ENCODE assay signal across 24 mouse cellular contexts in the genomic region with DNA sequence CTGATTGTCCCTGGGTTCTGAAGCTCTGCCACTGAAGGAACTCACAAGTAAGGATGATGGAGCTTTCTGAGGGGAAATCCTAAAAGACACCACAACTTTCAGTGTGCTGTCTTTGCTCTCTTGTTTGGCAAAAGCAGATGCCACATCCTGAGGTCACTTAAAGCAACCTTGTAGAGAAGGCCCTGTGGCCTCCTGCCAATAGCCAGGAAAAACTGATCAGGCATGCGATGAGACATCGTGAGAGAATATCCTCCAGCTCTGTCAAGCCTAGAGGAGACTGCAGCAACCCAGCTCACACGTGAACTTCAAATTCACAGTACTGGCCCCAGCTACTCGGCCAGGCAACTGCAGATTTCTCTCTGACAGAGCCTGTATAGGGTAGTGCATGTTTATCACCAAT.
DNase-seq lines count a peak whose midpoint lies in the region; ATAC-seq and TF ChIP-seq lines count a peak whose summit lies in the region.
"Had no signal": no experiment of that assay in that cellular context is flagged by ENCODE, and none has a peak within 500 bp of the region (broad histone marks: within the 10 kb centered on the region; RNA-seq: fewer than 3 reads in every experiment).

No protein-coding gene starts in this region.

- 65% methylated on average over 4 of the region's 4 CpGs for WGBS in midbrain, postnatal 0 days

- no peak overlapping the region for H3K27ac ChIP-seq in midbrain, postnatal 0 days (ENCODE audit: low read depth, low read length)
- H3K27ac ChIP-seq: embryonic facial prominence, embryonic 12.5 days; left cerebral cortex, adult 2 months; limb, embryonic 10.5 days; macrophage; stomach, embryonic 15.5 days had no signal

- intact Hi-C loops in heart, postnatal 14 days (cut with DNase I): no loop called here
- intact Hi-C loops in left cerebral cortex, postnatal 4 days (cut with DNase I): no loop called here

- no peak overlapping the region for H3K4me3 ChIP-seq in midbrain, postnatal 0 days (ENCODE audit: low read depth, low read length)
- H3K4me3 ChIP-seq: embryonic facial prominence, embryonic 12.5 days; left cerebral cortex, adult 2 months; limb, embryonic 10.5 days; stomach, embryonic 15.5 days had no signal

- H3K9ac ChIP-seq in midbrain, postnatal 0 days (replicated peaks; ENCODE audit: low read length, poor library complexity, severe bottlenecking): no peak overlapping the region
- H3K9ac ChIP-seq: embryonic facial prominence, embryonic 12.5 days; forebrain, postnatal 0 days; stomach, embryonic 15.5 days had no signal

- no peak for ATAC-seq in midbrain, postnatal 0 days (ENCODE audit: low FRiP score)
- ATAC-seq: forebrain, postnatal 0 days; hindbrain, embryonic 16.5 days; intestine, embryonic 16.5 days; midbrain, embryonic 16.5 days had no signal

- peak; percentile 17 for DNase-seq in heart, postnatal 4 days
- no peak for DNase-seq in heart, postnatal 14 days
- peak; percentile 19 for DNase-seq in left cerebral cortex, postnatal 4 days
- DNase-seq in left cerebral cortex, adult 8-10 months (ENCODE audit: low spot score in 2 of 2): no peak
- DNase-seq in adrenal gland, postnatal 10 days: peak; percentile 76
- peak; percentile 16 to 57 for DNase-seq in kidney, postnatal 36 days
- no peak for DNase-seq in thymus, postnatal 36 days
- no peak for DNase-seq in midbrain, postnatal 0 days (ENCODE audit: low spot score)
- DNase-seq: cerebellum, adult 11 months; cerebellum, postnatal 14 days; forebrain, postnatal 0 days; gastrocnemius, postnatal 36 days; liver; thymus, postnatal 4 days had no signal

- no peak overlapping the region for H3K4me2 ChIP-seq in midbrain, postnatal 0 days (ENCODE audit: low read depth, low read length, poor library complexity, severe bottlenecking)
- H3K4me2 ChIP-seq: embryonic facial prominence, embryonic 12.5 days; stomach, embryonic 15.5 days had no signal

- no peaks in the 10 kb centered on the region for H3K27me3 ChIP-seq in midbrain, postnatal 0 days (ENCODE audit: insufficient read depth, low read length)
- H3K27me3 ChIP-seq: CH12.LX; embryonic facial prominence, embryonic 12.5 days; stomach, embryonic 15.5 days had no signal

- TF ChIP-seq CTCF in midbrain, postnatal 0 days (IDR thresholded peaks at IDR 0.05): no peak

- no peaks in the 10 kb centered on the region for H3K9me3 ChIP-seq in midbrain, postnatal 0 days (ENCODE audit: low read length)
- H3K9me3 ChIP-seq: embryonic facial prominence, embryonic 12.5 days; limb, embryonic 10.5 days; stomach, embryonic 15.5 days had no signal

- H3K4me1 ChIP-seq in midbrain, postnatal 0 days (ENCODE audit: insufficient read depth, low read length): 0 out of 2 replicates have a peak, but pooled peaks cover 4% of the 10 kb centered on the region
- H3K4me1 ChIP-seq: embryonic facial prominence, embryonic 12.5 days; stomach, embryonic 15.5 days had no signal

- no peaks in the 10 kb centered on the region for H3K36me3 ChIP-seq in midbrain, postnatal 0 days (ENCODE audit: insufficient read depth, low read length)
- H3K36me3 ChIP-seq: embryonic facial prominence, embryonic 12.5 days; G1E; limb, embryonic 10.5 days; stomach, embryonic 15.5 days had no signal

Comparison
In these comparisons a context has a peak if more than half of its experiments do, and no peak if none do; other contexts are left out.
1. DNase-seq: peak in heart, postnatal 4 days (single experiment), left cerebral cortex, postnatal 4 days (single experiment), adrenal gland, postnatal 10 days (single experiment) and kidney, postnatal 36 days (2 of 2); none in heart, postnatal 14 days (0 of 2), left cerebral cortex, adult 8-10 months (0 of 2), thymus, postnatal 36 days (0 of 2) and midbrain, postnatal 0 days (single experiment).